Mouse (Mus musculus): ENCODE measurements around the gene Rab34. TPM values are rescaled to one million over a fixed set of nuclear protein-coding genes. Genes with fewer than 3 reads are reported as not detected.

The Rab34 gene
- polyA plus RNA-seq, 1 experiment, result 10.8 TPM

DNA sequence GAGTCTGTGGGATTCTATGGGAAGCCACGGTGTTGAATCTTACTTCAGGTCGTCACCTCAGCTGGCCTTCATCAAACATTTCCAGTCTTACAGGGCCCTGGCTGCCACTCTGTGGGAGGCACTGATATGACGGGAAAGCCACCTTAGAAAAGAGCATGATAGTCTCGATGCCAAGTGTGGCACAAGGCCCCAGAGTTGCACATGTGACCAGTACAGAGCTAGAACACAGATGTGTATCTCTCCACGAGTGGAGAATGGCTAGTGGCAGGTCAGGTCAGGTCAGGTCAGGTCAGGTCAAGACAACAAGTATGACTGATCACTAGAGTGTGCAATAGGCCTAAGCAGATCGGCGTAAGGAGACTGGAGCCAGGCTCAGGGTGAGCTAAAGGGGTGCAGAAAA, 22.4 kb downstream of the Rab34 start:
- no peak for DNase-seq (ENCODE audit: low read depth in 1 of 2, low spot score in 2 of 2)
- peaks cover 59% of the 10 kb centered on the region for H3K36me3 ChIP-seq (ENCODE audit: control insufficient read depth, insufficient read depth, low read length)
- H3K27me3 ChIP-seq (ENCODE audit: control insufficient read depth, insufficient read depth, low read length), result no peaks in the 10 kb centered on the region
- peaks cover 6% of the 10 kb centered on the region; the same call in 1 of the 2 replicates for H3K4me1 ChIP-seq (ENCODE audit: control insufficient read depth, insufficient read depth, insufficient read length)
- no peak overlapping the region for H3K4me3 ChIP-seq (ENCODE audit: extremely low read depth, insufficient read depth, insufficient read length)
- 87% methylated on average over 7 of the region's 7 CpGs for WGBS
- no peak for TF ChIP-seq CTCF (IDR thresholded peaks at IDR 0.05; ENCODE audit: extremely low read depth, insufficient read depth, insufficient read length, insufficient replicate concordance)
- TF ChIP-seq POLR2A (IDR thresholded peaks at IDR 0.05; ENCODE audit: low read depth, low read length), result no peak
- H3K27ac ChIP-seq (ENCODE audit: insufficient read depth, low read length), result no peak overlapping the region

DNA sequence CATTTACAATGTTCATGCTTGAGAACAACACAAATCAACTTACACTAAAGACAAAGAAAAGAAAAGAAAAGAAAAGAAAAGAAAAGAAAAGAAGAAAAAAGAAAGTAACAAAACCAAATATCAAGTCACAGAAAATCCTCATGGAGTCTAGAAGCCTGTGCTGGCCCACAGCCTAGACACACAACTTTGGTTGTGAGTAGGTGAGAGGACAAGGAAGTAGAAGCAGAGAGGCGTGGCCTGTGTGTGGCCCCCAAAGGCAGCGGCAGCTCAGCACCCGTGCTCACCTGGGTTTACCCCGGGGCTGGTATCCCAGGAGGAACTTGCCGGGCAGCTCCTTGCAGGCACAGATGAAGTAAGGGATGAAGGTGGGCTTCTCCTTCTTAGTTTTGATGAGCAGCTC, 23.3 kb downstream of the Rab34 start:
- Histone ChIP-seq H3K27me3 (ENCODE audit: control insufficient read depth, insufficient read depth, low read length) (no peaks in the 10 kb centered on the region), H3K36me3 (ENCODE audit: control insufficient read depth, insufficient read depth, low read length) (peaks cover 58% of the 10 kb centered on the region), H3K27ac (ENCODE audit: insufficient read depth, low read length) (no peak overlapping the region), H3K4me1 (ENCODE audit: control insufficient read depth, insufficient read depth, insufficient read length) (peaks cover 6% of the 10 kb centered on the region; the same call in 1 of the 2 replicates), H3K4me3 (ENCODE audit: extremely low read depth, insufficient read depth, insufficient read length) (no peak overlapping the region)
- TF ChIP-seq CTCF (IDR thresholded peaks at IDR 0.05; ENCODE audit: extremely low read depth, insufficient read depth, insufficient read length, insufficient replicate concordance), result no peak
- TF ChIP-seq POLR2A (IDR thresholded peaks at IDR 0.05; ENCODE audit: low read depth, low read length), result no peak
- whole genome bisulfite sequencing, result 91% methylated on average over 5 of the region's 5 CpGs
- no peak for DNase-seq (ENCODE audit: low read depth in 1 of 2, low spot score in 2 of 2)

- H3K27ac ChIP-seq (ENCODE audit: insufficient read depth, low read length), result peak overlapping the region; percentile 39
- TF ChIP-seq POLR2A (IDR thresholded peaks at IDR 0.05; ENCODE audit: low read depth, low read length) (no peak), CTCF (IDR thresholded peaks at IDR 0.05; ENCODE audit: extremely low read depth, insufficient read depth, insufficient read length, insufficient replicate concordance) (no peak)
- no peak overlapping the region for H3K4me3 ChIP-seq (ENCODE audit: extremely low read depth, insufficient read depth, insufficient read length)
- peak in 1 of 2 experiments; percentile 61 for DNase-seq (ENCODE audit: low read depth in 1 of 2, low spot score in 2 of 2)
- no peaks in the 10 kb centered on the region for H3K27me3 ChIP-seq (ENCODE audit: control insufficient read depth, insufficient read depth, low read length)
- 47% methylated on average over 14 of the region's 14 CpGs for WGBS
- H3K36me3 ChIP-seq (ENCODE audit: control insufficient read depth, insufficient read depth, low read length), result peaks cover 53% of the 10 kb centered on the region
- peaks cover 6% of the 10 kb centered on the region; the same call in 1 of the 2 replicates for H3K4me1 ChIP-seq (ENCODE audit: control insufficient read depth, insufficient read depth, insufficient read length)
Measured at GRCm38 (mm10) chr11:78213086-78213817, 25.0 kb downstream of the Rab34 start.

DNA sequence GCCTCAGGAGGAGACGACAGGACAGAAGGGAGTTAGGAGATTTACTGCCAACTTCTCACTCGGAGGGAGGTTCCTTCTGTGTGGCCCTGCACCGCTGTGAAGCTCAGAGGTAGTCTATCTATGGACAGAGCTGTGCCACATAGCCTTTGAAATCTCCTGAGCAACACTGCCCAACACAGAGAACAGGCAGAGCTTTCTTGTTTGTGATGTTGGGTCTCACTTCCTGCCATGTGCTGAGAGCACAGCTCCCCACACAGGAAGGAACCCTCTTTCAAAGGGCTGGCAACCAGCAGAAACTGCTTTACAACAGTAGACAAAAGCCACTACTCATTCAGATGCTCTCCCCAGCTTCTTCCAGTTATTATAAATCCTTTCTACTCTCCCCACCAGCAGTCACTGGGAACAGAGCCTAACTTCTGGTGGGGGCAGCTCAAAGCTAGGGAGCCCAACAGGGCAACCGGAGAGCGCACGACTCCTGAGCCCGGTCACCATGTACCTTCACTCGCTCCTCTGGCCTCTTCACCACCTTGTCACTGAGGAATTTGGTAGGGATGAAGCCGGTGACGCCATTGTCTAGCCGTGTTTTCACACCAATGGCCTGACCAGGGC, 27.6 kb downstream of the Rab34 start:
- peak overlapping the region; percentile 71 for H3K27ac ChIP-seq (ENCODE audit: insufficient read depth, low read length)
- H3K4me1 ChIP-seq (ENCODE audit: control insufficient read depth, insufficient read depth, insufficient read length), result peaks cover 6% of the 10 kb centered on the region; the same call in 1 of the 2 replicates
- WGBS, result 80% methylated on average over 11 of the region's 11 CpGs
- no peak for TF ChIP-seq POLR2A (IDR thresholded peaks at IDR 0.05; ENCODE audit: low read depth, low read length)
- no peak for TF ChIP-seq CTCF (IDR thresholded peaks at IDR 0.05; ENCODE audit: extremely low read depth, insufficient read depth, insufficient read length, insufficient replicate concordance)
- no peak for DNase-seq (ENCODE audit: low read depth in 1 of 2, low spot score in 2 of 2)
- H3K27me3 ChIP-seq (ENCODE audit: control insufficient read depth, insufficient read depth, low read length), result no peaks in the 10 kb centered on the region
- H3K4me3 ChIP-seq (ENCODE audit: extremely low read depth, insufficient read depth, insufficient read length), result no peak overlapping the region
- peaks cover 53% of the 10 kb centered on the region for H3K36me3 ChIP-seq (ENCODE audit: control insufficient read depth, insufficient read depth, low read length)

- DNase-seq (ENCODE audit: low read depth in 1 of 2, low spot score in 2 of 2), result no peak
- peaks cover 69% of the 10 kb centered on the region for H3K36me3 ChIP-seq (ENCODE audit: control insufficient read depth, insufficient read depth, low read length)
- no peak overlapping the region for H3K27ac ChIP-seq (ENCODE audit: insufficient read depth, low read length)
- TF ChIP-seq POLR2A (IDR thresholded peaks at IDR 0.05; ENCODE audit: low read depth, low read length), result no peak
- no peak for TF ChIP-seq CTCF (IDR thresholded peaks at IDR 0.05; ENCODE audit: extremely low read depth, insufficient read depth, insufficient read length, insufficient replicate concordance)
- H3K27me3 ChIP-seq (ENCODE audit: control insufficient read depth, insufficient read depth, low read length), result no peaks in the 10 kb centered on the region
- H3K4me3 ChIP-seq (ENCODE audit: extremely low read depth, insufficient read depth, insufficient read length), result no peak overlapping the region
- 96% methylated on average over 4 of the region's 4 CpGs for WGBS
- H3K4me1 ChIP-seq (ENCODE audit: control insufficient read depth, insufficient read depth, insufficient read length), result no peaks in the 10 kb centered on the region
Measured at GRCm38 (mm10) chr11:78223586-78223985, 35.4 kb downstream of the Rab34 start.

DNA sequence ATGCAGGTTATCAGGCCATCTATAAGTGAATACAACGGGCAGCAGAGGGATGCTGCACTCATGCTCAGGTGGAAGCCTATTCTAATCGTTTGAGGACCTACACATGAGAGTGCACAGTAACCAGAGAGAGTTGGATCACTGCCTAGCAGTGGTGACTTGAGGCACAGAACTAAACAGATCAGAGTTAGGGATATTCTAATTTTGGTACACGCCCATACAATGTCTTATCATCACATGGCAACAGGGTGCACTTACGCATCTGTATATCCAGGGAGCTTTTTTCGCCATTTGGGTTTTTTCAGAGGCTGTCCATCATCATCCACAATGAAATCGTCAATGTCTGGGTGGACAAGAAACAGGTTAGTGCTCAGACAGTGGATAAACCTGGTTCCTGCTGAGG, 43.3 kb downstream of the Rab34 start:
- Histone ChIP-seq H3K27ac (ENCODE audit: insufficient read depth, low read length) (no peak overlapping the region), H3K4me3 (ENCODE audit: extremely low read depth, insufficient read depth, insufficient read length) (no peak overlapping the region), H3K27me3 (ENCODE audit: control insufficient read depth, insufficient read depth, low read length) (no peaks in the 10 kb centered on the region), H3K4me1 (ENCODE audit: control insufficient read depth, insufficient read depth, insufficient read length) (no peaks in the 10 kb centered on the region), H3K36me3 (ENCODE audit: control insufficient read depth, insufficient read depth, low read length) (peaks cover 49% of the 10 kb centered on the region)
- no peak for DNase-seq (ENCODE audit: low read depth in 1 of 2, low spot score in 2 of 2)
- 85% methylated on average over 6 of the region's 6 CpGs for WGBS
- TF ChIP-seq CTCF (IDR thresholded peaks at IDR 0.05; ENCODE audit: extremely low read depth, insufficient read depth, insufficient read length, insufficient replicate concordance) (no peak), POLR2A (IDR thresholded peaks at IDR 0.05; ENCODE audit: low read depth, low read length) (no peak)
